Mouse (Mus musculus): Measurements from ENCODE around the gene Rnaseh2a. TPM values are rescaled to one million over a fixed set of nuclear protein-coding genes. Genes with fewer than 3 reads are reported as not detected.

The Rnaseh2a gene
- total RNA-seq, 2 experiments from 2014 or later: 122 to 138 TPM

GRCm38 (mm10) chr8:84936041-84936961 lies 33.3 kb downstream of the Rnaseh2a start:
- DNase-seq (ENCODE audit: low spot score in 2 of 2): no peak

- no peak for DNase-seq (ENCODE audit: low spot score in 2 of 2)
Measured at GRCm38 (mm10) chr8:84935489-84935888, 34.1 kb downstream of the Rnaseh2a start.

DNA sequence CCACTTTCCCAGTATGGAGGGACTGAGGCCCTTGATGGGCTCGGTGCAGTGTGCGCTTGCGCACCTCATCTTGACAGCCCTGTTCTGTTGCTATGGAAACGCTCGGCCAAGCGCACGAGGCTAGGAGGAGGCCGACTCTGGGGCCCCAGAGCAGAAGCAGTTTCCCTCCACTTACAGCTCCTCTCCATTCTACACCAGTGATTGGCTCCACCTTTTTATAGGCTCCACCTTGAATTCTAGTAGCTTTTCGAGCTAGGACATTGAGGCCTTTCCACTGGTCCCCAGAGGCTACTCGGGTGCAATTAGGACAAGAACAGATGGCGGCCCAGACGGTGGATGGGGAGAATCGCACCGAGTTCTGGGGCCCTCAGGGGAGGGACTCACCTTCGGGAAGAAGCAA lies 34.7 kb downstream of the Rnaseh2a start:
- no peak for DNase-seq (ENCODE audit: low spot score in 2 of 2)

DNA sequence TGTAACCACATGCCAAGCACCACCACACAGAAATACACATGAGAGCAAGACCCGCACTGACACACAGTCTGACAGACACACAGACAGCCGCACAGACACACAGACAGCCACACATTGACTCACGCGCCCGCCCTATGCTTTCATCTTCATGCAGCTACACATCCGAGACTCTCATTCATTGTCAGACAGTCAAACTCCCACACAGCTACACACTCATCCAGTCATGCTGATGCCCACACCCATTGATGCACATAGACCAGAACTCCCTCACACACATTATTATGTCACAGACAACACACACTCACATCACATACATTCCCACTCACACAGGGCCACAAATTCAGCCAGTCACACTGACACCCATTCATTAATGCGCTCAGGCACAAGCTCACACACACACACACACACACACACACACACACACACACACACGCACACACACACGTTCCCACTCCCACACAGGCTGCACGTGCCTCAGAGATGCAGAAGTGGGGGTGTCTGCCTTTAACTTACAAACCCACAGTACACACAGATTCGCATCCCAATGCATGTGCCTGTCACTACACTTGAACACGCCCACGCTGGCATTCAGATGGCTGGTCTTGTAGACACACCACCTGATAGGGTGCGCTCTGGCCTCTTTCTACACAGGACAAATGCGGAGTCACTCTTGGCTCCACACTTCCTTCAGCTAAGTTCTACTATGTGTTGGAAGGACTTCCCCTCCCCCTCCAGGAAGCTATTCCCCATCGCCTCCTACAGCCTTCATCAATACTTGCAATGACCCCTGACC lies 35.6 kb downstream of the Rnaseh2a start:
- DNase-seq (ENCODE audit: low spot score in 2 of 2): no peak

DNA sequence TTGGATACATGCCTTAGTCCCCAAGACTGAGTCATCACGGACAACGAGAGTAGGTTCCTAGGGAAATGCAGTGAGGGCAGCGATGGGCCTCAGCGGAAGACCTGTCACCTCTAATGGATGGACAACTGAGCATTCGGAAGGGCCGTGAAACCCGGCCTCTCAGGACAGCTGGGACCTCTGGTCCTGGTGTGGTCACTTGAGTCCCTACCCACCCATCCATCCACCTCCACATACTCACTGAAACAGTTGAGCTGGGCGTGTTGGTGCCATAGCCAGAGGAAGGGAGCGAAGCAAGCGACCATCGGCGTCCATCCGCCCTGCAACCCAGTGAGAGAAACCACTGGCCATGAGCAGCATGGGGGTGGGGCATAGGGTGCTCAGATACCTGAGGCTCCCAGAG lies 39.0 kb downstream of the Rnaseh2a start:
- no peak for DNase-seq (ENCODE audit: low spot score in 2 of 2)

DNA sequence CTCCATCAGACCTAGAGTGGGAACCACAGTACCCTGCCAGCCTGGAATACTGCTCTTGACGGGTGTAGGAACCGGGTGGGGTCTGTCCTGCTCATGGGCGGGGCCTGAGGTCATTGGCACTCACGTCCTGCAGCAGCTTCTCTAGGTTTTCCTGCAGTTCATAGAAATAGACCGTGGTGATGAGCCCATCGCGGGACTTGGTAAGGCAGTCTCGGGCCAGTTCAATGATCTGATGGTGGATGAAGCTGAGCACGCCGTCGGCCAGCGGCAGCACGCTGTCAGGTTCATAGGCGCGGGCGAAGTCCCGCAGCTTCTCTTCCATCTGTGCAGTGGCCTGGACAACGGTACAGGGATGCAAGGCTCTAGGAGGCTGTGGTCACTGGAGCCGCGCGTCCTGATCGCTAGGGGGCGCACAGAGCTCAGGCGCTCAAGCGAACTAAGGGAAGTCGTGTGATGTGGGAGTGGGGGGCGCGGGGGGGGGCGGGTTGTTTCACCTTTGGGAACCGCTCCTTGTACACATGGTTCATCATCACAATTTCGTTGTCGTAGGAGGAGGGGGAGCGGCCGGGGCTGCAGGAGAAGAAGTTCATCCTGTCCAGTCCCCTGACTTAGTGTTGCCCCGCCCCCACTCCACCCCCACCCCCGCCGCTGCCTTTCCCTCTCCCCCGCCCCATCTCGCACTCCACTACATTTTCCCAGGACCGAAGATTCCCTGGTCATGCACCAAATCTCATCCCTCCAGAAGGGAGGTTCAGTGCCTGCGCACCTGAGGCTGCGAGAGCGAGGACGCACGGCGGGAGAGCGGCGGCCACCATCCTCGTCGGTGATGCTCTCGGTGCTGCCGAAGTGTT lies 40.9 kb downstream of the Rnaseh2a start:
- no peak for DNase-seq (ENCODE audit: low spot score in 2 of 2)

GRCm38 (mm10) chr8:84927513-84927912 lies 42.1 kb downstream of the Rnaseh2a start:
- no peak for DNase-seq (ENCODE audit: low spot score in 2 of 2)

DNA sequence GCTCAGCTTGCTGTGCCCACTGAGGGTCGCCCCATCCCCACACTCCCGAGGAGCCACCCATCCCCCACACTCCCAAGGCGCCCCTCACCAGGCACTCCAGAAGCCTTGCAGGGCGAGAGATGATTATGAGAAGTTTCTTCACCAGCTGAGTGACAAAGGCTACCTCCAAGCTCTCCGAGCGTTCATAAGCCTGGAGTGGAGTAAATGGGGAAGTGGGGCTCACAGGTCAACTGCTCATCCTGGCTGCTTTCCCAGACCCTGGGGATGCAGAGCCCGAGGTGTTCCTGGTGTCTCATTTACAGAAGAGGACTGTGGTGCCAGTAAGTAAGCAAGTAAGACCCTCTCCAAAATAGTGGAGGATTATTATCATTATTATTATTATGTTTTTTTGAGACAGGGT lies 44.0 kb downstream of the Rnaseh2a start:
- no peak for DNase-seq (ENCODE audit: low spot score in 2 of 2)

DNA sequence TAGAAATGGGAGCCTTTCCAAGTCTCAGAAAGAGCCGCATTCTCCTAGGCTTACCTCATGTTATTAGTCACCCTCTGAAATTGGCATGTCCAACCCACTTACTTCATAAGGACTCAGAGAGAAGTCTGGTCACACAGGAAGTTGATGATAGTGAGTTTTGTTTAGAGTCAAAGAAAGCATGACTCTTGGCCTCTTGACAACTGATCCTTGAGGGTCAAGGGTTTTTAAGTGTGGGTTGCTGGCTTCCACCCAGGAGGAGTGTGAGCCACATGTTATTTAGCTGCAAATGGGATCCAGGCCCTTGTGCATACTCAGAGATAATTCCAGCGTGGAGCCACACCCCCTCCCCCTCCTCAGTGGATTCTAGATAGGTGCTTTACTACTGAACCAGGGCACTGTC lies 48.0 kb downstream of the Rnaseh2a start:
- no peak for DNase-seq (ENCODE audit: low spot score in 2 of 2)

DNA sequence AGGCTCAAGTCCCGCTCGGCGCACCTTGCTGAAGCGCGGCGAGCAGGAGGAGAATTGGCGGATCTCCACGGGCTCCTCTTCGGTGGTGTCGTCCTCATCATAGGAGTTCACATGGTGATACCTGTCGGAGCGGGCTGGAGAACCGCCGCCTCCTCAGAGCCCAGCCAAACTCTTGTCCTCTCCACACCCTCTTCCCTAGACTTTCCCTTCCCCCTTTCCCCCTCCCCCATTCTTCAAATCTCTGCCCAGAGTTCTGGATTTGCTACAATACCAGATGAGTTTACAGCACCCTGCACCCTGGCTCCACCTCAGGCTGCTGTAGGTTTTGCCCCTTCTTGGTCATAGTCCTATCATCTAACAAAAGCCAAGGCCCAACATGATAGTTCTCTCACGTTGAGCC lies 50.9 kb downstream of the Rnaseh2a start:
- no peak for DNase-seq (ENCODE audit: low spot score in 2 of 2)

- no peak for DNase-seq (ENCODE audit: low spot score in 2 of 2)
Measured at GRCm38 (mm10) chr8:84917781-84918180, 51.8 kb downstream of the Rnaseh2a start.

DNA sequence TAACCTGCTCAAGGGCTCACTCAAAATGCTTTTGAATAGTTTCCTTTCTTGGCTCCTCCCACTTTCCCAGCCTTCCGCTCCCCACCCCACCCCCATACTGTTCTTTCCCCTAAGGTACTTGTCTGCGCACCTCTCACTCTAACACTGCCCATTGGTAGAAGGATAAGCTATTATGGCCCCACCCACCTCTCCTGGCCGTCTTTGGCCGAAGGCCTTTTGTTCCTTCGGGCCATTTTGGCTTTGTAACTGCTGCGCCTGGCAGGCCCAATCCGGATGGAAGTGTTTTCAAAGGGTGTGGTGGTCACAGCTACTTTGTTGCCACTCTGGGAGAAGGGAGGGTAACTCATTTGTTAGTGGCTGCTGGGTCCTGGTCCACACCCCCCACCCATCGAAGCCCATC lies 54.3 kb downstream of the Rnaseh2a start:
- no peak for DNase-seq (ENCODE audit: low spot score in 2 of 2)

GRCm38 (mm10) chr8:84913960-84914359 lies 55.6 kb downstream of the Rnaseh2a start:
- no peak for DNase-seq (ENCODE audit: low spot score in 2 of 2)

- no peak for DNase-seq (ENCODE audit: low spot score in 2 of 2)
Measured at GRCm38 (mm10) chr8:84913502-84913900, 56.1 kb downstream of the Rnaseh2a start.

- peak in 1 of 2 experiments; percentile 37 for DNase-seq (ENCODE audit: low spot score in 2 of 2)
Measured at GRCm38 (mm10) chr8:84912895-84913501, 56.6 kb downstream of the Rnaseh2a start.

DNA sequence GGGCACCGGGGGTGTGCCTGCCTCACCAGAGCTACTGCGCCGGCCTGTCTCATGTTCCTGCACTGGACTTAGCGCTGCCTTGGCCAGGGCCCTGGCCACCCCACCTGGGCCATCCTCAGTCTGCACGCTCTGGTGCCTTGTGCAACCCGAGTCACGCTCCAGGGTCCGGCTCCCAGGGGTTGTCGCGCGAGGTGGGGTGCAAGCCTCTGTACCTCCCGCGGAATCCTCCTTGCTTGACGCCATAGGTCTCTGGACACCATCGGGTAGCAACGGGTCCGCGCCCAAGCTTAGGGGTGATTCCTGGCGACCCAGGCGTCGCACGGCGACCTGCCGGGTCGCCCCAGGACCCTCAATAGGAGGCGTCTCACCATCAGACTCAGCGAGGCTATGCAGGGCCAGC lies 57.2 kb downstream of the Rnaseh2a start:
- DNase-seq (ENCODE audit: low spot score in 2 of 2): no peak

- DNase-seq (ENCODE audit: low spot score in 2 of 2): no peak
Measured at GRCm38 (mm10) chr8:84911854-84912253, 57.7 kb downstream of the Rnaseh2a start.

GRCm38 (mm10) chr8:84910551-84910950 lies 59.0 kb downstream of the Rnaseh2a start:
- DNase-seq (ENCODE audit: low spot score in 2 of 2): no peak

- DNase-seq (ENCODE audit: low spot score in 2 of 2): no peak
Measured at GRCm38 (mm10) chr8:84909949-84910348, 59.6 kb downstream of the Rnaseh2a start.

- DNase-seq (ENCODE audit: low spot score in 2 of 2): no peak
Measured at GRCm38 (mm10) chr8:84909162-84909767, 60.3 kb downstream of the Rnaseh2a start.
